22 mouse cellular contexts compared by ENCODE assay signal in the genomic region with DNA sequence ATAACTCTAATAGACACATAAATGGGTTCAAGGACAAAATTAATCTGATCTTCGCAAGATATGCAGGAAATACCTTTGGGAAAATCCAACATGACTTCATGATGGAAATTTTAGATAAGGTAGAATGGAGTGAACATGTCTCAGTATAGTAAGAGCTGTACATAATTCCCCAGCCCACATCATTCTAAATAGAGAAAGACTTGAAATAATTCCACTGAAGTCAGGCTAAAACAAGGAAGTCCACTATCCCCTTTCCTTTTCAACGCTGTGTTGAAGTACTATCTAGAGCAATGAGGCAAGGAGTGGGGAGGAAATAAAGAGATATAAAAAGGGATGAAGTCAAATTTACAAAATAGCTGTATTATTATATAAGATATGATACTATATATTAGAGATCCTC.
"Had no signal": no experiment of that assay in that cellular context is flagged by ENCODE, and none has a peak within 500 bp of the region (broad histone marks: within the 10 kb centered on the region; RNA-seq: fewer than 3 reads in every experiment).

No protein-coding gene starts in this region.

- DNase-seq: heart, postnatal 10 days; heart, postnatal 14 days; heart, postnatal 36 days; heart, postnatal 4 days; kidney, adult 11 months; kidney, adult 18-20 months; kidney, adult 2 months; kidney, adult 8-10 months; kidney, adult 9 months; kidney, postnatal 10 days; kidney, postnatal 14 days; kidney, postnatal 25 days; kidney, postnatal 36 days; kidney, postnatal 4 days; layer of hippocampus, adult 9-11 months; layer of hippocampus, postnatal 36 days had no signal

- ATAC-seq: hindbrain, embryonic 16.5 days; hindbrain, postnatal 0 days; inflammation-experienced regulatory T-cells, adult 6 months; intestine, embryonic 15.5 days; intestine, embryonic 16.5 days; intestine, postnatal 0 days had no signal
